Mouse (Mus musculus) G1E (cell line): Measurements from ENCODE around the gene Pp2d1.

Experiments used
- CTCF ChIP-seq: IDR thresholded peaks from 2 replicates; pipeline ENCODE4 v1.5.1; 2012; ENCODE audit warnings: low read depth, low read length, inconsistent platforms, mixed read lengths
- GATA1 ChIP-seq: IDR thresholded peaks from 2 replicates; pipeline ENCODE4 v1.6.1; 2012; ENCODE audit warnings: borderline replicate concordance, low read length, inconsistent platforms, mixed read lengths
- POLR2AphosphoS5 ChIP-seq: IDR thresholded peaks from 2 replicates; pipeline ENCODE4 v1.6.1; 2012; ENCODE audit warnings: low read depth, low read length, inconsistent platforms; ENCODE audit not compliant: insufficient replicate concordance
- TAL1 ChIP-seq: conservative IDR thresholded peaks from 2 replicates; pipeline ENCODE4 v1.6.1; 2012; ENCODE audit warnings: low read depth, low read length, inconsistent platforms, mixed read lengths

DNA sequence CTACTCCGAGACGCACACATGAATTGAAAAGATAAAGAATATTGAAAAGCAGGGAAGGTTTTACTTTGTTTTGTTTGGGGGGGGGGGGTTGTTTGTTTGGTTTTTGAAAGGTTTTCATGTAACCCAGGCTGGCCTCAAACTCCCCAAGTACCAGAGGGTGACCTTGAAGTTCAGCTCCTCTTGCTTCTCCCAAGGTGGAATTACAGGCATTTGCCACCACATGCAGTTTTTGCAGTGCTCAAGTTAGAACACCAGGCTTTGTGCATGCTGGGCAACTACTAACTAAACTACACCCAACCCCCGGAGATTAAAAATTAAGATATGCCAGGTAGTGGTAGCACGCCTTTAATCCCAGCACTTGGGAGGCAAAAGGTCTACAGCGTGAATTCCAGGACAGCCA is 20.4 kb upstream of the Pp2d1 start:
- no peak for TF ChIP-seq CTCF
- no peak for TF ChIP-seq GATA1
- no peak for TF ChIP-seq TAL1
- no peak for TF ChIP-seq POLR2AphosphoS5
